Mouse (Mus musculus): ENCODE results near the gene Gm45717.
A peak's percentile ranks its signal among the peaks of the same experiment; 100 is the strongest.

Gm45717 gene

GRCm38 (mm10) chr7:140944236-140944635 lies 11.5 kb downstream of the Gm45717 start:
- no peak for DNase-seq (ENCODE audit: low read depth in 2 of 2, low spot score in 2 of 2)

GRCm38 (mm10) chr7:140943356-140943755 lies 12.4 kb downstream of the Gm45717 start:
- DNase-seq (ENCODE audit: low read depth in 2 of 2, low spot score in 2 of 2) = no peak

- DNase-seq (ENCODE audit: low read depth in 2 of 2, low spot score in 2 of 2) = no peak
Measured at GRCm38 (mm10) chr7:140942811-140943210, 12.9 kb downstream of the Gm45717 start.

GRCm38 (mm10) chr7:140942341-140942740 lies 13.4 kb downstream of the Gm45717 start:
- DNase-seq (ENCODE audit: low read depth in 2 of 2, low spot score in 2 of 2) = no peak

DNA sequence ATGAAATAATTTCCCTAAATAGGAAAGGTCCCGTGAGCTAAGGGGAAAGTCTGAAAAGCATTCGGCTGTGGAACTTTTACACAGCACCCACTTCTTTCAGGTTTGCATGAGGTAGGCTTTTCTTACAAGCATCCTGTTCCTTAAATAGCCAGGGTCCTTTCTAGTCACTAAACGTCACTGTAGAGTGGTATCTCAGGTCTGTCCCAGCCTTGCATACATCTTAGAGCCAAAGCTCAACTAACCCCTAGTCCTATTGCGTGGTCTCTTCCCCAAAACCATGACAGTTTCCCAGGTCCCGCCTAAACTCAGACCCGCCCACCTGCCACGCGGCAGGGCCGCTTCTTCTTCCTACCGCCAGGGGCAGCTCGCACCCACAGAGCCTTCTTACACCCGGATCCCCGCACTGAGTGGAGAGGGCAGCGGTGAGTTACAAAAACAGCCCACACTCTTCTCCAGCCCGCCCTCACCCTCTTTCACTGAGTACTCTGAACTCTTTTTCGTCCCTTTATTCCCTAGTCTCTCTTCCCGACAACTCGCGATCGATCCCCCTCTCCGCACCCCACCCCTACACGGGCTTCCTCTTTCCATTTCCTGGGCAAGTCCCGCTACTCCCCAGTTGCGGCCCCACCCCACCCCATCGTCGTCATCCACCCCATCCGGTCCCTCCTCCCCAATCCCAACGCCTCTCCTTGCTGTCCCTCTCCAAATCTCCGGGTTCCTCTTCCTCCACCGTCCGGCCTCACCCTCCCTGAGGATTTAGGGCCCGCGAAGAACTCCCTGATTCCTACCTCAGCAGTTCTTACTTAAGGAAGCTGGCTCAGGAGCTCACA lies 14.3 kb downstream of the Gm45717 start, which contains the start of gene Pgghg:
Gene Pgghg (plus strand): TSS at position 170 of the 830 bp plus-strand sequence.
- DNase-seq (ENCODE audit: low read depth in 2 of 2, low spot score in 2 of 2) = peak; percentile 53 to 69

GRCm38 (mm10) chr7:140939669-140940171 lies 16.0 kb downstream of the Gm45717 start:
- no peak for DNase-seq (ENCODE audit: low read depth in 2 of 2, low spot score in 2 of 2)

DNA sequence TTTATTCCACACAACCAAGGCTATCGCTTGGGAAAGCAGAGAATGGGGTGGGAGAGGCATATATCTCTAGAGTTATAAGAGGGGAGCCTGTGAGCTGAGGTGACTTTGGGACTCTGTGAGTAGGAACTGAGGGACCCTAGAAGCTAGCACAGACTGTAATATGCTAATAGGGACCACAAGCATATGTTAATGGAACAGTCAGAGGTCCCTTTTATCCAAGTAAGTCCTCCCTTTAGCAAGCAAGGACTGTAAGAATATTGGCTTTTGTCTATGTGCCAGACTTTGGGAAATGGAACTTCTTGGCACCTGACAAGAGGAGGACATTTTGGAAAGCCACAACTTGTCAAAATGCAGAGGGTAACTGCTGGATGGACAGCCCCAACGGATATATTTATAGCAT lies 16.8 kb downstream of the Gm45717 start:
- DNase-seq (ENCODE audit: low read depth in 2 of 2, low spot score in 2 of 2) = no peak

GRCm38 (mm10) chr7:140938436-140938835 lies 17.3 kb downstream of the Gm45717 start:
- no peak for DNase-seq (ENCODE audit: low read depth in 2 of 2, low spot score in 2 of 2)

DNA sequence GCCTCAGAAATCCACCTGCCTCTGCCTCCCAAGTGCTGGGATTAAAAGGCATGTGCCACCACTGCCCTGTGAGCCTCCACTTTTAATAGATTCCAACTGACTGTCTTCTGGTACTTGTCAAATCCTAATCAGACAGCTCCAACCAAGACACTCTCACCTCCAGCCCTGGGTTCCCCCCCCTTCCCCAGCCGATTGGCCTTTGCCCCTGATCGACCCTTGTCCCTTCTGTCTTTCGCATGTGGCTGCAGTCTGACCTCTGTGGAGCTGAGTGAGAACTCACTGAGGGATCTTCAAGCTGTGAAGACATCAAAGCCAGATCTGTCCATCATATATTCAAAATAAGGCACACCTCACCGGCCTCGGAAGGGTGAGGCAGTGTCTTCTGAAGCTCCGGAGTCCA lies 28.6 kb downstream of the Gm45717 start:
- DNase-seq (ENCODE audit: low read depth in 2 of 2, low spot score in 2 of 2) = no peak

DNA sequence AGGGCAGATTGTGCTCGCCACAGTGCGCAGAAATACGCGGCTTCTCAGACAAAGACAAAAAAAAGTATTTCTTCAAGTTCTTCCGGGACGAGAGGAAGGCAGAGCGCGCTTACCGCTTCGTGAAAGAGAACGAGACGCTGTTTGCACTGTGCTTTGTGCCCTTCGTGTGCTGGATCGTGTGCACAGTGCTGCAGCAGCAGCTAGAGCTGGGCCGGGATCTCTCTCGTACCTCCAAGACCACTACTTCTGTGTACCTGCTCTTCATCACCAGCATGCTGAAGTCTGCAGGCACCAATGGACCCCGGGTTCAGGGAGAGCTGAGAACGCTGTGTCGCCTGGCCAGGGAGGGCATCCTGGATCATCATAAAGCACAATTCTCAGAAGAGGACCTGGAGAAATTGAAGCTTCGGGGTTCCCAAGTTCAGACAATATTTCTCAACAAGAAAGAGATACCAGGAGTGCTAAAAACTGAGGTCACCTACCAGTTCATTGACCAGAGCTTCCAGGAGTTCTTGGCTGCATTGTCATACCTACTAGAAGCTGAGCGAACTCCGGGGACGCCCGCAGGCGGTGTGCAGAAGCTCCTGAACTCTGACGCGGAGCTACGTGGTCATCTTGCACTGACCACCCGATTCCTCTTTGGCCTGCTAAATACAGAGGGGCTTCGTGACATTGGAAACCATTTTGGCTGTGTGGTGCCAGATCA lies 32.5 kb downstream of the Gm45717 start:
- DNase-seq (ENCODE audit: low read depth in 2 of 2, low spot score in 2 of 2) = no peak

GRCm38 (mm10) chr7:140922398-140923069 lies 33.2 kb downstream of the Gm45717 start:
- DNase-seq (ENCODE audit: low read depth in 2 of 2, low spot score in 2 of 2) = no peak

- DNase-seq (ENCODE audit: low read depth in 2 of 2, low spot score in 2 of 2) = no peak
Measured at GRCm38 (mm10) chr7:140921225-140921975, 34.3 kb downstream of the Gm45717 start.

- no peak for DNase-seq (ENCODE audit: low read depth in 2 of 2, low spot score in 2 of 2)
Measured at GRCm38 (mm10) chr7:140920418-140921029, 35.2 kb downstream of the Gm45717 start, which contains the start of gene Nlrp6. Gene Nlrp6 (plus strand): TSS chr7:140920902.

- no peak for DNase-seq (ENCODE audit: low read depth in 2 of 2, low spot score in 2 of 2)
Measured at GRCm38 (mm10) chr7:140919911-140920310, 35.8 kb downstream of the Gm45717 start.

DNA sequence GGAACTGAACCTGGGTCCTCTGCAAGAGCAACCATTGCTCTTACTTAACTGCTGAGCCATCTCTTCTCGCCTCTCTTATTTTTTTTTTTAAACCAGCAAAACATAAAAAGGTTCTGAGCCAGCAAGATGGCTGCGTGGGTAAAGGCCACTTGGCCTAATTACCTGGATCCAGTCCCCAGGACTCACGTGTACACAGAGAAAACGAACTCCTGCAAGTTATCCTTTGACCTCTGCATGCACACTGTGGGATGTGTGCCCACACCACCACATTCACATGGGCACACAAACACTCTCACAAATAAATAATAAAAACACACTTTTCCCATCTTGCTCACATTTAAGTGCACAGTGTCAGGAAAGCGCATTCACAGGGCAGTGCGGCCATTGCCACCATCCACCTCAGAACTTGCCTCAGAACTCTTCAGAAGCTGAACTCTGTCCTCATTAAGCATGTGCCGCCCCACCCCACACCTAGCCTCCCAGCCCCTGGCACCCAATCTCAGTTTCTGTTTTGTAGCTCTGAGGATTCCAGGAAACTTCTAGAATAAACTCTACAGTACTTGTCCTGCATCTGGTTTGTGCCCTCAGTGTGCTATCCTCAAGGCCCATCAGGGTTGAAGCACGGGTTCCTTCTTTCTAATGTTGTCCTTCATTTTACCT lies 41.6 kb downstream of the Gm45717 start:
- DNase-seq (ENCODE audit: low read depth in 2 of 2, low spot score in 2 of 2) = no peak

DNA sequence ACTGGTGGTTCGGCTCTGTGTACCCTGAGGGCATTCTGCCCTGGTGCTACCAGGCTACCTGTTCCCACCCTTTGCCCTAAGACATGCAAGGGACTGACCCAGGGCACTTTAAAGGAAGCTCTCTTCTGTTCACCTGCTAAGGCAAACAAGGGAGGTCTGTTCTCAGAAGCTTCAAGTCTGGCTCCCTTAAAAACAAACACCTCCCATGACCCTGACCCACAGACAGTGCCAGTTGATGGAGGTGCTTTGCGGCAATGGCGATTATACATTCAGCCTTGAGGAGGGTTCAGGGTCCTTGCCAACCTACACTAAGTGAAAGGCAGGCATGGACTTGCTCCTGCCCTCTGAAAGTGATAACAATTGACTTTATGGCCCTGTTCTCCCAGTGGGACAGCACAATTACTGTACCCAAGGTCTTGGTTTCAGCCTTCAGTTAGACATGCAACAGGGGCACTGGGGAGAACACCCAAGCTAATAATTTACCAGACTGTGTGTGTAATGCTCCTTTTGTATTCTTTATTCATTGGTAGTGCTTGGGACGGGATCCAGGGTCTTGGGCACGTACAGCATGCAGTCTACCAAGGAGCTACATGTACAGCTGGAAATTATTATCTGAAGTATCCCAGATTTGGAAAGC lies 42.8 kb downstream of the Gm45717 start:
- DNase-seq (ENCODE audit: low read depth in 2 of 2, low spot score in 2 of 2) = no peak

DNA sequence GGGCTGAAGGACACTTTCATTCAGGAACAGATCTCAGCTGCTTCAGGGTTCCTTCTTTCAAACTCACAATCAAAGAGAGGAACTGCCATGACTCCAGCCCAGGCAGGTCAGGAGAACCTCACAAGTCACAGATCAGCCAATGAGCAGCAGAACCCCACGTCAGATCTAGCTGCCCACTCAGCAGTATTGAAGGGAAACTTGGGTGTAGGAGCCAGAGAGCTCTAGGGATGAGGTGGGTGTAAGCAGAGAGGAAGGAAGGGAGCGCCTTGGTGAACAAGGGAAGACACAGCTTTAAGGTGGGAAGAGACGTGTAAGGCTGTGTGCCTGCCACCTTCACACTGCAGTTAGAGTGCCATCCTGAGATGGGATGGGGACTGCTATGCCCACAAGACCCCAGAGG lies 43.4 kb downstream of the Gm45717 start:
- DNase-seq (ENCODE audit: low read depth in 2 of 2, low spot score in 2 of 2) = no peak

GRCm38 (mm10) chr7:140908634-140909107 lies 47.1 kb downstream of the Gm45717 start:
- DNase-seq (ENCODE audit: low read depth in 2 of 2, low spot score in 2 of 2) = peak; percentile 52 to 60

DNA sequence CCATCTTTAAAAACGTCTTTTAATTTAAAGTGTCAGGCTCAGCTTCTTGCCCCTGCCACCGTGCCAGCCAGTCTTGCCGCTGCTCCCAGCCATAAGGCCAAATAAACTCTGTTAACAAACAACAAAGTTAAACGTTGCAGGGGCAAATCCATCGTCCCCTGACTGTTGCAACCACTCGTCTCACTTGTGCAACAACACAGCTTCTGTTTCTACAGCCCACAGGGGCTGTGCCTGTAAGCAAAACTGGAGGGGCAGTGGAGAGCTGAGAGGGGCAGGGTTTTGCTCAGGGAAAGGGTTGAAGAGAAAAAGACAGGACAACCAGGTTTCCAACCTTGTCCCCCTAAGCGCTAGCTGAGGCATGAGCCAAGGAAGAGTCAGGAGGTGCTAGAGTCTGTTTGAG lies 47.6 kb downstream of the Gm45717 start:
- DNase-seq (ENCODE audit: low read depth in 2 of 2, low spot score in 2 of 2) = no peak
